Mouse (Mus musculus) neural tube, embryonic 11.5 days (tissue): ENCODE data around the gene Gm6040. TPM values are rescaled to one million over a fixed set of nuclear protein-coding genes. Genes with fewer than 3 reads are reported as not detected.

Source experiments
- polyA plus RNA-seq: library from polyadenylated mRNA; unstranded; fragments of >200 nt; fragmentation: Nextera tagmentation; extraction: Ambion mirVana; gene quantifications from 2 replicates; pipeline ENCODE4 v1.2.1, GENCODE M21; 2014

Gene Gm6040
- polyA plus RNA-seq, 1 experiment from 2014 or later, result not detected

Other genes with a start within 250 kb of the Gm6040 start
- gene Defb33, start 29.4 kb downstream of the Gm6040 start, polyA plus RNA-seq, result not detected in 2 replicates
- gene Gm15056, start 19.4 kb downstream of the Gm6040 start, polyA plus RNA-seq, result not detected in 2 replicates
- not detected in 2 replicates for gene AY761185, start 22.6 kb upstream of the Gm6040 start, polyA plus RNA-seq
- not detected in 2 replicates for gene Defa21, start 103.5 kb upstream of the Gm6040 start, polyA plus RNA-seq
- gene Defa23, start 133.0 kb upstream of the Gm6040 start, polyA plus RNA-seq, result not detected in 2 replicates
- gene Defa35, start 143.0 kb upstream of the Gm6040 start, polyA plus RNA-seq, result not detected in 2 replicates
- gene Defa25, start 162.4 kb upstream of the Gm6040 start, polyA plus RNA-seq, result not detected in 2 replicates
- not detected in 2 replicates for gene Gm14851, start 174.0 kb upstream of the Gm6040 start, polyA plus RNA-seq
- not detected in 2 replicates for gene Defa30, start 212.6 kb upstream of the Gm6040 start, polyA plus RNA-seq
- not detected in 2 replicates for gene Defa22, start 240.2 kb upstream of the Gm6040 start, polyA plus RNA-seq